Mouse (Mus musculus) kidney, adult 18-20 months (tissue): ENCODE results near the gene March6.

Experiments
- DNase-seq: peaks from one replicate; pipeline ENCODE4 v3.0.0; 2021

March6 gene

DNA sequence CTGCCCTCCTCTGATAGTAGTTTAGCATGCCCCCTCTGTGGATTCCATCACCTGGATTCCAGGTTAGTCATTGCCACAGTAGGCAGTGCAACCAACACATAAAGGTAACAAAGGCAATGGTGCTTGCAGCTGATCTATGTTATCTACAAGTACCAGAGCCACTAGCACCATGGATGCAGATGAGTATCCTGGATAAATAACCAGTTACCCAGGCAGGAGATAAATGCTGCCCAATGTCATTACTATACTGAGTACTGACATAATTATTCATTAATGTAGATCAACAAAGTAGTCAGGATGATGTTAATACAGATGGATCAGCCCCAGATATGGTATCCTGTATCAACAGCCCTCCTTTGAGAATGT is 19.5 kb downstream of the March6 start:
- no peak for DNase-seq

GRCm38 (mm10) chr15:31510477-31511405 is 20.1 kb downstream of the March6 start:
- DNase-seq: no peak

- DNase-seq: no peak
Measured at GRCm38 (mm10) chr15:31505082-31505481, 25.8 kb downstream of the March6 start.

- DNase-seq: no peak
Measured at GRCm38 (mm10) chr15:31503447-31503846, 27.4 kb downstream of the March6 start.

DNA sequence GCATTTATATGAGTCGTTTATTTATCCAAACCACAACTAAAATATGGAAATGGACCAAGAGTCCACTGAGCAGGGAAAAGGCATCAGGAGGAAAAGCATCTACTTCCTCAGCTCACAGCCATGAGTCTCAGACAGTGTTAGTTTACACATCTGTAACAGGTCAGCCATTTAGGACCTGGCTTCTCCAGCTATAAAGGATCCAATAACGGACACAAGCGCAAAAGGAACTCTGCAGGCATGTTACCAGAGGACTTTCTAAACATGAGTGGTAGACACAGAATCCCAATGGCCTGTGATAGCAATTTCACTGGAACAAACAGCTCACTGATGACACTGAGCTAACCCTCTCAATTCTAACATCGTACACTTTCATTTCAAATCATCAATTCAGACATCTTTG is 27.9 kb downstream of the March6 start:
- no peak for DNase-seq

DNA sequence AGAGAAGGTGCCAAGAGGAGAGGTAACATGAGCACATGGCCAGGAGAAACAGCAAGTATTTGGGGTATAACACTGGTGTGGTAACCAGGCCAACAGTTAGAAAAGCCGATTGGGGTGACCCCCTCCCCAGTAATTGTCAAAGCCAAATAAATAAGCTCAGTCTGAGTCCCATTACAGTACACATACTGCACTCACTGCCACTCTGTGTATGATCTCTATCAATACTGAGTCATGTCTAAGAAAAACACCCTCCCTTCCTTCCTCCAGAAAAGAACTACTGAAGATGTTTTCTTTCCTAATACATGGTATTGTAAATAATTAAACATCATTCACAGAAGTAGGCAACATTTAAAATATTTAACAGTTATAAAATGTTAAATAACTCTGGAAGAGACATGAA is 28.5 kb downstream of the March6 start:
- no peak for DNase-seq

GRCm38 (mm10) chr15:31494803-31495202 is 36.0 kb downstream of the March6 start:
- DNase-seq: no peak

DNA sequence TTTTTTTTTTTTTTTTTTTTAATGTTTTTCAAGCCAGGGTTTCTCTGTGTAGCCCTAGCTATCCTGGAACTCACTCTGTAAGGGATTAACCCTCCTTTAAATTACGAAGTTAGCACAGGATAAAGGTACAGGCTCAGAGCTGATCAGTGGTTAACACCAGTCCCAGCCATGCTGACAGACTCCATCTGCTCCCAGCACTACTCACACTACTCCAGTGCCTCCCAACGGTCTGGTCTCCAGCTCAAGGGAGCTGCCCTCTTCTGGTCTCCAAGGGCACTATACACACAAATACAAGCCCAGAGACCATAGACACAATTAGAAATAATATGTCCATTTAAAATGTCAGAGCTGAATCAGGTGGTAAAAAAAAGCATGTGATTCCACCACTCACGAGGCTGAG is 36.5 kb downstream of the March6 start:
- no peak for DNase-seq

DNA sequence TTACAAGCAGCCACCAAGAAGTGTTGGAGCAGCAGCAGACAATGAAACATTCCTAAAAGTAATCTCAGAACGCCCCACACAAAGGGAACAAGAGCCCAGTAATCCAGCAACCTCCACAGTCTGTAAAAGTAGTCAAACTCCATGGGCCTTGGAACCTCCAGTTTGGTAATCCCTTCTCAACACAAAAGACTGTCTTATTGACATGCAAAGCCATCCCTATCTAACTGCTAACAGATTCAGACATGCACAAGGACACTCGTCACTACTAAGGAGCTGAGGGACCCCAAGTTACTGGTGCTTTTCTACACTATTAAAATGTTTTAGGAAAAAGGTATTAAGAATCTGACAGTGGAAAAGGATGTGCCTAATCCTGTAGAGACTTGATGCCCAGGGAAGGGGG is 43.4 kb downstream of the March6 start:
- no peak for DNase-seq

DNA sequence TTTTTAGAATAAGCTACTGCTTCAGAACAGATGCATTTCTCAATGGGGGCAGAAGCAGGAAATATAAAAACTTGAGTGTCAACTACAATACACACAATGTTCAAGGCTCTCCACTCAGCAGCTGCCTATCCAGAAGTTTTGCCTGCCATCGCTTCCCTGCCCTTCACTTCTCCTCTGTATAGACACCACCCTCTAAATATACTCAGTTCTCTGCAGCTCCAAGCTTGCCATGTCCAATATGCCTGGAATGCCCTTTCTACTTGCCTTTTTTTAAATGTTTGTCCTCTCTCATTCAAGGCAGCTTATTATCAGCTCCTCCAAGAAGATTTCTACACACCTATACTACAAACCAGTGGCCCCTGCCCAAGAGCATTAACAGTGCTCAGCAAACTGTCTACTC is 54.2 kb downstream of the March6 start:
- DNase-seq: no peak

DNA sequence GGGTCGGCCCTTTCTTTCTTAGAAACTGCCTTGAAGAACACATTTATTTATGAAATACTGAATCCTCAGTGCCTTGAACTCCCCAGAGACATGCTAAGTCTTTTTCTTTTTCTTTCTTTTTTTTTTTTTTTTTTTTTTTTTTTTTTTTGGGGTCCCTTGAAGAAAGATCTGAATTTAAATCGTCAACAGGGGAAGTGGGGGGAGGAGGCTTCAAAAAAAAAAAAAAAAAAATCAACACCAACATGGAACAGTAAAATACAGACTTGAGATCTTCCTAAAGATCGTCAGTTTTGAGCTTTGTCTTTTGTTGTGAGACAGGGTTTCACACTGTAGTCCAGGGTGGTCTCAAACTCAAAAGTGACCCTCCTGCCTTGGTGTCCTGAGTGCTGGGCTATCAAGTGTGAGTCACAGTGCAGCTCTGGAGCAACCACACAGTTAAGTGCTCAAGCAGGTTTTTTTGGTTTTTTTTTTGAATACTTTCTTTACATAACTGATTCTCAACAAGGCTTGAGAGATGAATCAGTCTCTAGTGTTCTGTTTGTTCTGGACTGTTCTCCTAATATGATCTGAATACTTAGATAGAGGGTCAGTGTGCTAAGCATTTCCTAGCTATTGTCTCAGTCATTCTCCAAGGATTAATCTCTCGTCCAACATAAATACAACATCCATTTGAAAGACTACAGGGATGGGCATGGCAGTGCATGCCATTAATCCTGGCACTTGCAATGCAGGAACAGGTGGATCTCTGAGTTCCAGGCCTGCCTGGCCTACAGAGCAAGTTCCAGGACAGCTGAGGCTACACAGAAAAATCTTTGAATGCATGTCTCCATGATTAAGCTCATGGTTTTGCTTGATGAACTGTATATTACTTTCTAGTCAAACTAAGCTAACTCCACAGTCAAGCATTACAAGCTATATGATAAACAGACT is 57.9 kb downstream of the March6 start:
- no peak for DNase-seq

DNA sequence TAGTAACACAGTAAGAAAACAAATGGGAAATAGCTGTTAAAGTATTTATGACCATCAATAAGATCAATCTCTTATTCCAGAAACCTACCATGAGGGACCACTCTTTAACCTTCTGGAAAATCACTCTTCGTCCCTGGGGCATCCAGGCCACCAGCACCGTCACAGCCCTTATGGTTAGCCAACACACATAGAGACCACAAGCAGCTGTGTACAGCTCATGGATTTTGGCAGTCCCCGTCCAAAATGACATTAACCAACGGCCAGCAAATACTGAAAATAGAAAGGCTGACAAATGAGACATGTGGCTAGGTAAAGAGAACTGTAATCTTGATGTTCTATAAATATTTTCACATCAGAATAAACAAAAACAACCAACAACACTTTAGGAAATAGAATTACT is 59.3 kb downstream of the March6 start:
- no peak for DNase-seq

DNA sequence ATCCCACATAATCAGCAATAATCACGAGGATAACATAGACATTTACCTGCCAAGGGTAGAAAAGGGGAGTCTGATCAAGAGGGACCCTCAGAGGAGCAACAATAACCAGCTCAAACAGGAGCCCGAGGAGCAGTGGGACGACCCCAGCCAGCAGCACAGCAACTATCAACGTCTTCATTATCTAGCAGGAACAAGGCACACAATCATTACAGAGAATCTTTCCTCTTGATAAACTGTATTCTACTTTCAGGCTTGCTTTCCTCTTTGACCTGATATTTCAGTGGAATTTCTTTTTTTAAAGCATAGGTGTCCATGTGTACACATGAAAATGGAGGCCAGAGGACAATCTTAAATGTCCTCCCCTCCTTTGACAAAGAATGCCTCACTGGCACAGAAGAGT is 61.4 kb downstream of the March6 start:
- no peak for DNase-seq

GRCm38 (mm10) chr15:31468806-31469205 is 62.0 kb downstream of the March6 start:
- no peak for DNase-seq

DNA sequence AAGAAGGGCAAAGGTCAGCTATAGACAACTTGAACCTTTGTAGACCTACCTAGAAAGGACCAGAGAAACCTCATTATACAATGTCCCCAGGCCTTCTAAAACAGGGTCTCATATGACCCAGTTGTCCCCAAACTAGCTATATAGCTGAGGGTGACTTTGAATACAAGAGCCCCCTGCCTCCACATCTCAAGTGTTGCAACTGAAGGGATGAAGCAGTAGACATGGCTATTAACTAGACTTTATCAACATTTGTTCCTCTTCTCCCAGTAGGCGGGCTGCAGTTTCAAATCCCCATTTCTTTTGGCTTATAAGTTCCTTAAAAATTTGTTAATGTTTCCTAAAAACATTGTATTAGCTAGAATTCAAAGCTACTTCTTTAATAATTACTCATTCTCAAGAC is 64.1 kb downstream of the March6 start:
- no peak for DNase-seq

- no peak for DNase-seq
Measured at GRCm38 (mm10) chr15:31466295-31466694, 64.6 kb downstream of the March6 start.

GRCm38 (mm10) chr15:31465806-31466205 is 65.0 kb downstream of the March6 start:
- no peak for DNase-seq

DNA sequence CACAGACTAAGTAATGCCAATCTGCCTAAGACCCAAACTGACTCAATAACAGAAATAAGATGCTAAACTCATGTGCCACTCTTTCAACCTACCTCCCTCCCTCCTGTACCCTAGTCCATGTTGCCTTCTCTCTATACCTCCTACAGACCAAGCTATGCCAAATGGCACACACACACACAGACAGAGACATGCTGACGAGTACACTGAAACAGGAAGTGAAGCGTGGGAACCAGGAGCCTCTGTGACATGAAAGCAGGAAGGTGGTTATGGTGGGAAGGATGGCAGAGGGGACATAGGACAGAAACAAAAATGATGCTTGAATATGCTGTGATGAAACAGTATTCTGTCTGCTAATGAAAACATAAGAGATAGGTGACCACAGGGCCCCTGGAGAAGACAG is 70.3 kb downstream of the March6 start:
- DNase-seq: no peak

GRCm38 (mm10) chr15:31458081-31458480 is 72.8 kb downstream of the March6 start:
- DNase-seq: no peak

- no peak for DNase-seq
Measured at GRCm38 (mm10) chr15:31456381-31456780, 74.5 kb downstream of the March6 start.

DNA sequence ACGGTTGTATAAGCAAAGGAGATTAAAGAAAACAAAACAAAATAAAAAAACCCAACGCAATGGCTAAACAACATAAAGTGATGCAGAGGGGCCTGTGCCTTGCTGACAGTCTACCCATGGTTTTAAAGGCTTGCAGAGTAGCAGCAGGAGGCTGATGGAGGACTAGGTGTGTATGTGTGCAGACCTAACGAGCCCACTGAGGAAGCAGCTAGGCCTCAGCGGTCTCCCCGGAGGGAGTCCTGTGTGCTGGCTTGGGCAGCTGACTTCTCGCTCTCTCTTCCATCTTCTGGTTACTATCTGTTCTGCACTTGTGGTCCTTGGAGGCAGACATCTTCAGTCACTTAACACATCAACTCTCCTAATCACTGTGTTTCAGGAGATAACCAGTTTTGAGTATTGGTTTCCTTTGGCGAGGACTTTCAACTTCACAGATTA is 76.0 kb downstream of the March6 start:
- DNase-seq: no peak

DNA sequence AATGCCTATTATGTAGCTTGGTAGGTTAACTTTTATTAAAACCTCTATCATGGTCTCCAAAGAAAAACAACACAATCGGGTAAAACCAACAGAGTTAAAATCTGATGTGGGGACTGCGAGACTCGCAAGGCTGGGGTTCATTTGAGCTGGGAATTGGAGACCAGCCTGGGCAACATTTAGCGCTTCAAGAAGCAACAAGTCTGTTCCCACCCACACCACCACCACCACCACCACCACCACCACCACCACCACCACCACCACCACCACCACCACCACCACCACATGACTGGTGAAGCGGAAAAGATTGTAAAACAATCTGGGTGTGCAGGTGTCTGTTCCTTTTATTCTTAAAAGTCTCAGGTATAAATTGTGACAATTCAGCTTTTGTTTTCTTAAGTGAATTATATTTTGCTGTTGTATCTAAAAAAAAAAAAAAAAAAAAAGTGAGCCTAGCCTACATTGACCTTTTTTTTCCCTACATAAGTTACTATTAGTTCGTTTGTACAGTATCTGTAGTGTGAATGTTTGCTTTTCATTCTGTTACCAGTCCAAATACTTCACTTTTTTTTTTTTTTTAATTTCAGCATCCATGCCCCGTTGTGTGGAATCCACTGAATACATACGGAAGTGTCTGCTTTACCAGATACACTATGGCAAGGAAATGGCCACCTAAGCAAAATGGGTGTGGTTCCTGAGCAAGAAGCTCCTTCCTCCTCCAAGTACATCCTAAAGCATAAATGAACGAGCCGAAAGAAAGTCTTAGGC is 76.6 kb downstream of the March6 start:
- no peak for DNase-seq
